Mouse (Mus musculus) MEL (cell line): ENCODE data around the gene Akip1. TPM values are rescaled to one million over a fixed set of nuclear protein-coding genes. Genes with fewer than 3 reads are reported as not detected.

Experiments used
- DNase-seq: peaks from one replicate; pipeline ENCODE4 v3.0.0; 2011; ENCODE audit warnings: low read depth, low spot score
- H3K27ac ChIP-seq: 2 replicates; pipeline ENCODE4 v1.5.1; 2012; ENCODE audit warnings: low read depth, mild to moderate bottlenecking, control low read depth, low read length, moderate library complexity; ENCODE audit not compliant: control insufficient read depth
- H3K27me3 ChIP-seq, 2 experiments: fragments of 150-350 bp in 1 of 2; sonication (generic) in 1 of 2; 2 replicates each; pipeline ENCODE4 v1.6.1; 2012; ENCODE audit warnings: low read length in 2 of 2, mild to moderate bottlenecking in 2 of 2, improper control_type of control experiment in 1 of 2, moderate library complexity in 1 of 2; ENCODE audit not compliant: insufficient read depth in 2 of 2, control insufficient read depth in 1 of 2
- H3K36me3 ChIP-seq, 2 experiments: 2 replicates each; pipeline ENCODE4 v1.6.1; 2012 to 2014; ENCODE audit warnings: low read length in 2 of 2, improper control_type of control experiment in 1 of 2, inconsistent platforms in 1 of 2, mild to moderate bottlenecking in 1 of 2; ENCODE audit not compliant: insufficient read depth in 2 of 2, control insufficient read depth in 1 of 2
- H3K4me1 ChIP-seq, 2 experiments: fragments of 150-350 bp in 1 of 2; sonication (generic) in 1 of 2; 2 replicates each; pipeline ENCODE4 v1.6.1; 2012; ENCODE audit warnings: low read length in 2 of 2, improper control_type of control experiment in 1 of 2, mild to moderate bottlenecking in 1 of 2; ENCODE audit not compliant: insufficient read depth in 2 of 2, control insufficient read depth in 1 of 2
- H3K4me3 ChIP-seq, 2 experiments: fragments of 150-350 bp in 1 of 2; sonication (generic) in 1 of 2; 2 replicates each; pipeline ENCODE4 v1.5.1; 2012; ENCODE audit warnings: low read depth in 2 of 2, low read length in 2 of 2, mild to moderate bottlenecking in 2 of 2, moderate library complexity in 2 of 2, control low read depth in 1 of 2, improper control_type of control experiment in 1 of 2; ENCODE audit not compliant: control insufficient read depth in 1 of 2, insufficient read depth in 1 of 2
- H3K79me2 ChIP-seq: 2 replicates; pipeline ENCODE4 v1.6.1; 2012; ENCODE audit warnings: mild to moderate bottlenecking, low read length, moderate library complexity; ENCODE audit not compliant: control insufficient read depth, poor library complexity, insufficient read depth
- H3K9ac ChIP-seq: 2 replicates; pipeline ENCODE4 v1.6.1; 2012; ENCODE audit warnings: low read depth, mild to moderate bottlenecking, control low read depth, low read length, moderate library complexity; ENCODE audit not compliant: control insufficient read depth, poor library complexity, severe bottlenecking
- H3K9me3 ChIP-seq: fragments of 150-350 bp; sonication (generic); replicated peaks from 2 replicates; pipeline ENCODE4 v1.6.1; 2012; ENCODE audit warnings: mild to moderate bottlenecking, low read length, improper control_type of control experiment, moderate library complexity; ENCODE audit not compliant: insufficient read depth
- BHLHE40 ChIP-seq: IDR thresholded peaks from 2 replicates; pipeline ENCODE4 v1.6.1; 2012; ENCODE audit warnings: low read depth, mild to moderate bottlenecking, inconsistent platforms, low read length, improper control_type of control experiment, borderline replicate concordance
- CHD2 ChIP-seq: IDR thresholded peaks from 2 replicates; pipeline ENCODE4 v1.6.1; 2011; ENCODE audit warnings: low read length, improper control_type of control experiment
- CTCF ChIP-seq, 3 experiments: IDR thresholded peaks in 2 of 3; conservative IDR thresholded peaks in 1 of 3; 2 replicates each; pipeline ENCODE4 v1.5.1; 2011 to 2012; ENCODE audit warnings: low read length in 3 of 3, low read depth in 2 of 3, mild to moderate bottlenecking in 2 of 3, improper control_type of control experiment in 1 of 3, inconsistent platforms in 1 of 3, mixed read lengths in 1 of 3, moderate library complexity in 1 of 3; ENCODE audit not compliant: control insufficient read depth in 1 of 3, insufficient read depth in 1 of 3, poor library complexity in 1 of 3, severe bottlenecking in 1 of 3
- E2F4 ChIP-seq: IDR thresholded peaks from 2 replicates; pipeline ENCODE4 v1.6.1; 2011; ENCODE audit warnings: low read depth, low read length, improper control_type of control experiment, borderline replicate concordance
- ELF1 ChIP-seq: IDR thresholded peaks from 2 replicates; pipeline ENCODE4 v1.6.1; 2014; ENCODE audit warnings: low read depth, mild to moderate bottlenecking, inconsistent platforms, low read length, improper control_type of control experiment, moderate library complexity
- ETS1 ChIP-seq: IDR thresholded peaks from 2 replicates; pipeline ENCODE4 v1.6.1; 2012; ENCODE audit warnings: low read depth, mild to moderate bottlenecking, inconsistent platforms, low read length, improper control_type of control experiment, moderate library complexity
- GABPA ChIP-seq: IDR thresholded peaks from 2 replicates; pipeline ENCODE4 v1.6.1; 2012; ENCODE audit warnings: low read depth, mild to moderate bottlenecking, inconsistent platforms, low read length, improper control_type of control experiment, moderate library complexity
- MAX ChIP-seq: IDR thresholded peaks from 2 replicates; pipeline ENCODE4 v1.6.1; 2011; ENCODE audit warnings: low read length, improper control_type of control experiment
- MAZ ChIP-seq: IDR thresholded peaks from 2 replicates; pipeline ENCODE4 v1.6.1; 2012; ENCODE audit warnings: low read depth, mild to moderate bottlenecking, inconsistent platforms, low read length, improper control_type of control experiment
- MXI1 ChIP-seq: IDR thresholded peaks from 2 replicates; pipeline ENCODE4 v1.6.1; 2011; ENCODE audit warnings: mild to moderate bottlenecking, low read depth, low read length, improper control_type of control experiment
- MYB ChIP-seq: IDR thresholded peaks from 2 replicates; pipeline ENCODE4 v1.6.1; 2011; ENCODE audit warnings: mild to moderate bottlenecking, low read depth, low read length, improper control_type of control experiment
- NELFE ChIP-seq: IDR thresholded peaks from 2 replicates; pipeline ENCODE4 v1.6.1; 2011; ENCODE audit warnings: low read depth, low read length, improper control_type of control experiment
- POLR2A ChIP-seq, 2 experiments: IDR thresholded peaks; 2 replicates each; pipeline ENCODE4 v1.6.1; 2011 to 2012; ENCODE audit warnings: low read length in 2 of 2, mild to moderate bottlenecking in 2 of 2, control low read depth in 1 of 2, improper control_type of control experiment in 1 of 2, low read depth in 1 of 2, moderate library complexity in 1 of 2; ENCODE audit not compliant: control insufficient read depth in 1 of 2, insufficient read depth in 1 of 2, poor library complexity in 1 of 2
- RAD21 ChIP-seq: IDR thresholded peaks from 2 replicates; pipeline ENCODE4 v1.6.1; 2011; ENCODE audit warnings: mild to moderate bottlenecking, low read depth, low read length, improper control_type of control experiment
- SIN3A ChIP-seq: IDR thresholded peaks from 2 replicates; pipeline ENCODE4 v1.6.1; 2012; ENCODE audit warnings: low read length, improper control_type of control experiment, inconsistent platforms
- SMC3 ChIP-seq: IDR thresholded peaks from 2 replicates; pipeline ENCODE4 v1.6.1; 2011; ENCODE audit warnings: low read depth, low read length, improper control_type of control experiment
- TBP ChIP-seq: IDR thresholded peaks from 2 replicates; pipeline ENCODE4 v1.8.0; 2011; ENCODE audit warnings: low read depth, low read length, improper control_type of control experiment
- UBTF ChIP-seq: IDR thresholded peaks from 2 replicates; pipeline ENCODE4 v1.6.1; 2012; ENCODE audit warnings: low read depth, mild to moderate bottlenecking, inconsistent platforms, low read length, improper control_type of control experiment, moderate library complexity, borderline replicate concordance; ENCODE audit not compliant: insufficient read depth
- USF1 ChIP-seq: IDR thresholded peaks from 2 replicates; pipeline ENCODE4 v1.6.1; 2014; ENCODE audit warnings: low read depth, mild to moderate bottlenecking, inconsistent platforms, low read length, improper control_type of control experiment, moderate library complexity
- ZC3H11A ChIP-seq: IDR thresholded peaks from 2 replicates; pipeline ENCODE4 v1.6.1; 2012; ENCODE audit warnings: low read depth, mild to moderate bottlenecking, inconsistent platforms, low read length, improper control_type of control experiment
- ZKSCAN1 ChIP-seq: IDR thresholded peaks from 2 replicates; pipeline ENCODE4 v1.6.1; 2012; ENCODE audit warnings: low read depth, mild to moderate bottlenecking, inconsistent platforms, low read length, improper control_type of control experiment, moderate library complexity
- ZMIZ1 ChIP-seq: IDR thresholded peaks from 2 replicates; pipeline ENCODE4 v1.6.1; 2012; ENCODE audit warnings: low read depth, mild to moderate bottlenecking, inconsistent platforms, low read length, improper control_type of control experiment, moderate library complexity
- ZNF384 ChIP-seq: IDR thresholded peaks from 2 replicates; pipeline ENCODE4 v1.6.1; 2012; ENCODE audit warnings: low read depth, mild to moderate bottlenecking, inconsistent platforms, low read length, improper control_type of control experiment
- polyA plus RNA-seq, 2 experiments: library from polyadenylated mRNA; stranded (reverse) in 1 of 2; unstranded in 1 of 2; fragments of >175 nt in 1 of 2; fragments of >200 nt in 1 of 2; gene quantifications; 2 replicates each; pipeline versions ENCODE4 v1.2.1 to v1.2.4; 2012; ENCODE audit warnings: low replicate concordance in 2 of 2, low read depth in 1 of 2; ENCODE audit not compliant: insufficient read length in 2 of 2, insufficient read depth in 1 of 2, missing spikeins in 1 of 2
- total RNA-seq: library from RNA; depleted of rRNA; stranded (reverse); fragments of 300-350 nt; gene quantifications from 2 replicates; pipeline ENCODE4 v1.2.3, GENCODE M21; 2012

The Akip1 gene
- total and polyA plus RNA-seq, 3 experiments = 29.0 to 34.0 TPM; not detected in 1

GRCm38 (mm10) chr7:109695339-109695726 is 8.2 kb upstream of the Akip1 start:
- Histone ChIP-seq H3K4me1 (peaks cover 0 to 9% of the 10 kb centered on the region in 2 experiments; a peak in 2 of 4 replicates), H3K79me2 (no peaks in the 10 kb centered on the region), H3K36me3 (peaks cover 0 to 3% of the 10 kb centered on the region in 2 experiments; a peak in 1 of 4 replicates), H3K9me3 (no peaks in the 10 kb centered on the region), H3K27me3 (no peaks in the 10 kb centered on the region), H3K27ac (no peak overlapping the region), H3K9ac (no peak overlapping the region), H3K4me3 (no peak overlapping the region)
- no peak for TF ChIP-seq MAX
- no peak for TF ChIP-seq ELF1
- no peak for TF ChIP-seq POLR2A (IDR thresholded peaks at IDR 0.05; ENCODE audit: control insufficient read depth in 1 of 2, insufficient read depth in 1 of 2, low read depth in 1 of 2, low read length in 2 of 2, poor library complexity in 1 of 2)
- no peak for TF ChIP-seq ZNF384
- TF ChIP-seq BHLHE40 = no peak
- TF ChIP-seq NELFE = no peak
- TF ChIP-seq SMC3 = no peak
- no peak for DNase-seq

GRCm38 (mm10) chr7:109700213-109700612 is 3.3 kb upstream of the Akip1 start:
- Histone ChIP-seq H3K27ac (no peak overlapping the region), H3K36me3 (peaks cover 0 to 13% of the 10 kb centered on the region in 2 experiments; a peak in 2 of 4 replicates), H3K4me3 (no peak overlapping the region), H3K27me3 (no peaks in the 10 kb centered on the region), H3K9ac (no peak overlapping the region), H3K9me3 (no peaks in the 10 kb centered on the region), H3K79me2 (peaks cover 4% of the 10 kb centered on the region), H3K4me1 (peaks cover 0 to 20% of the 10 kb centered on the region in 2 experiments; a peak in 3 of 4 replicates)
- TF ChIP-seq MAX = 0 out of 2 replicates have a peak, but pooled peaks have one; percentile 32
- TF ChIP-seq CTCF (IDR thresholded peaks at IDR 0.05 in 2 of 3, conservative IDR thresholded peaks at IDR 0.05 in 1 of 3; ENCODE audit: control insufficient read depth in 1 of 3, insufficient read depth in 1 of 3, low read depth in 2 of 3, low read length in 3 of 3, poor library complexity in 1 of 3, severe bottlenecking in 1 of 3) = peak; percentile 24 to 52 (median 48); a peak in 5 of 6 replicates
- no peak for TF ChIP-seq SIN3A
- TF ChIP-seq MAZ = no peak
- TF ChIP-seq SMC3 = peak; percentile 24; the same call in 1 of the 2 replicates
- no peak for TF ChIP-seq ZKSCAN1
- TF ChIP-seq RAD21 = peak; percentile 24
- DNase-seq = peak; percentile 53

GRCm38 (mm10) chr7:109702721-109703120 is 769 bp upstream of the Akip1 start:
- H3K9ac ChIP-seq = no peak overlapping the region
- H3K4me1 ChIP-seq = peaks cover 3 to 29% of the 10 kb centered on the region in 2 experiments
- H3K4me3 ChIP-seq = no peak overlapping the region

More at GRCm38 (mm10) chr7:109702721-109703120, 769 bp upstream of the Akip1 start:
- no peak for DNase-seq
- no peak for TF ChIP-seq MYB
- no peak for TF ChIP-seq TBP
- TF ChIP-seq MAX = no peak
- no peak for TF ChIP-seq MAZ
- TF ChIP-seq SIN3A = no peak
- TF ChIP-seq ZMIZ1 = no peak
- TF ChIP-seq UBTF = no peak
- TF ChIP-seq GABPA = no peak
- no peak for TF ChIP-seq USF1
- TF ChIP-seq ZKSCAN1 = no peak
- TF ChIP-seq E2F4 = no peak
- no peak for TF ChIP-seq CHD2
- TF ChIP-seq NELFE = no peak
- no peak for TF ChIP-seq ELF1
- TF ChIP-seq ETS1 = no peak
- TF ChIP-seq BHLHE40 = no peak
- no peak for TF ChIP-seq ZC3H11A
- no peak for TF ChIP-seq MXI1
- no peak for TF ChIP-seq CTCF (IDR thresholded peaks at IDR 0.05 in 2 of 3, conservative IDR thresholded peaks at IDR 0.05 in 1 of 3; ENCODE audit: control insufficient read depth in 1 of 3, insufficient read depth in 1 of 3, low read depth in 2 of 3, low read length in 3 of 3, poor library complexity in 1 of 3, severe bottlenecking in 1 of 3)
- TF ChIP-seq, all 39 proteins: peak for 0
- Histone ChIP-seq H3K27me3 (no peaks in the 10 kb centered on the region), H3K9me3 (no peaks in the 10 kb centered on the region), H3K27ac (no peak overlapping the region), H3K36me3 (peaks cover 0 to 22% of the 10 kb centered on the region in 2 experiments; a peak in 2 of 4 replicates), H3K79me2 (peaks cover 4% of the 10 kb centered on the region)
